Mouse (Mus musculus): ENCODE data around the gene Rpp40.

Gene Rpp40

DNA sequence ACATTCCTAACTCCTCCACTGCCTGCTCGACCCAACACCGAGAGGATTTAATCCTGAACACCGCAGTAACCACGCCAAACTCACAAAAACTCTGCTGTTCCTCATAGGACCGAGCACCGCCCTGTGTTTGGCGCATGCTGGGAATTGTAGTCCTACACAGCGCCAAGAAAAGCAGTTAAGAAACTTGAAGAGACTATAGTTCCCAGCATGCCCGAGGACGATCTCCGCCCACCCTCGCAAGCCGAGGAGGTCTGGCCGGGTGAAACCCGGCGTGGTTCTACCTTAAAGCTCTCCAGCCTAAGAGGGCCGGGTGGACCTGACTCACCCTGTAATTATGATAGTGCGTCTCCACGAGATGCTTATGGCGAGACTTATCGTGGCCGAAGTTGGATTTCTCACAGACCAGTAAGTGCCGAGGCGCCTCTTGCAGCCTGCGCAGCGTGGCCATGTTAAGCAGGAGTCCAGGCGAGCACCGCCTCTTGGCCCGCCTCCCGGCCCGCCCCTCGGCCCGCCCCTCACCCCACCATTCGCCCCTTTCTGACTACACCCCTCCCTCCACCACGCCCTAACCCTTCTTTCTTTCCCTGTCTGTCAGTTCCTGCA lies at the start of gene Rpp40:
Gene Rpp40 (minus strand): TSS at position 481 of the 603 bp plus-strand sequence.
- peak; percentile 91 for DNase-seq (ENCODE audit: low spot score)

- no peak for DNase-seq (ENCODE audit: low spot score)
These were observed 43.8 kb upstream of the Rpp40 start for GRCm38 (mm10) chr13:35949814-35950455.

GRCm38 (mm10) chr13:35947354-35948000 lies 41.3 kb upstream of the Rpp40 start:
- DNase-seq (ENCODE audit: low spot score): peak; percentile 68

DNA sequence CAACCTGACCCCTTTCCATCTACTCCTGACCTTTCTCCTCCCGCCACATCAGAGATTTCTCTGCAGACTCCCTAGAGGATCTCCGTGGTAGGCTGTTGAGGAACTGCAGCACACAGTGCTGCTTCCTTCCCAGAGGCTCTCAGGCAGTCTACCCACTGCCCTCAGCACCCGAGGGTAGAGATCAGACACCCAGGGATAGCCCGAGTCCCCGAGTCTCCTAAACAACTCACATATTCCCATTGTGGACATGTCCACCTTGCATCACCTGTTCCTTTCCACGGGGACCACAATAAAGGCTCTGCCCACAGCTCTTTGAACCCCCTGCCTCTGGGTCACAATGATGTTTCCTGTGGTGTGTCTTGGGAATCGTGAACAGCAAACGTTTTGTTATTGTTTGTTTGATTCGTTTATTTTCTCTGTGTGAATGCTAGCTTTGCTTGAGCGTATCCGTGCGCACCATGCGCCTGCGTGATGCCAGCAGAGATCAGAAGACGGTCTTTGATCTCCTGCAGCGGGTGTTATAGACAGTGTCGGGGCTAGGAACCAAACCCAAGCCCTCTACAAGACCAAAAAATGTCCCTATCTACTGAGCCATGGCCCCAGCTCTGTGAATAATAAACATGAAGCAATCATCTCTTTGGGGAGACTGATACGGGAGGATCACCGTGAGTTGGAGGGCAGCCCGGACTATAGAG lies 40.6 kb upstream of the Rpp40 start:
- no peak for DNase-seq (ENCODE audit: low spot score)

GRCm38 (mm10) chr13:35940934-35941333 lies 34.8 kb upstream of the Rpp40 start:
- DNase-seq (ENCODE audit: low spot score): no peak

DNA sequence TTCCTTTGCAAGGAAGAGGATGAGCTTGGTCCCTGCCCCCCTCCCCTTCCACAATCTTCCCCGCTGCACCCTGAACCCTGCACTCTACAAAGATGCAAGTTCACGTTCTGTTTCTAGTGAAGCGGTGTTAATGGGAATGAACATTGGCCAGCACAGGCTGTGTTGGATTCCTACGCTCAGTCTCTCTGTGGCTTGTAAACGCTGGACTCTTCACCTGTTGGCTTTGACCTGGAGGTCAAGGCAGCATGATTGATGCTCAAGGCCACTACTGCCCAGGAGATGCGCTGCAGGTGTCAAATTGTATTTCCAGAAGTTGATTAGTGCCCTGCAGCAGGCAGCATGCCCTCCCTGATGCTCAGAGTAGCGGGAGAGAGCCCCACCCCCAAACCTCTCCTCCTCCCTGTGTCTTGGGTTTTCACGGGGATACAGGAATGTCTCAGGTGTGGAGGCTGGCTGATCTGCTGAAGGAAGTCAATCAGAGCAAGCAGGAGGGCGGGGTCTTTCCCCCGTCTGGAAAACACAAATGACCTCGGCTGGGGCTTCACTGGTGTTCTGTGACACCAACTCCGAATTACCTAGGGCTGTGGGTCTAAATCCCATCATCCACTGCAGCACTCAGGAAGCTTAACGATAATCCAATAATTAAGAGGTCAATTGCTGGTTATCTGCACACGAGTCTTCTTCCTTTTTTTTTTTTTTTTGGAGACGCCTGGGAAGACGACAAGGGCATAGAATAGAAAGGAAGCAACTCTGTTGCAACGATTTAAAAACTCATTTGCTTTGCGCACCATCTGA lies 33.9 kb upstream of the Rpp40 start:
- no peak for DNase-seq (ENCODE audit: low spot score)

DNA sequence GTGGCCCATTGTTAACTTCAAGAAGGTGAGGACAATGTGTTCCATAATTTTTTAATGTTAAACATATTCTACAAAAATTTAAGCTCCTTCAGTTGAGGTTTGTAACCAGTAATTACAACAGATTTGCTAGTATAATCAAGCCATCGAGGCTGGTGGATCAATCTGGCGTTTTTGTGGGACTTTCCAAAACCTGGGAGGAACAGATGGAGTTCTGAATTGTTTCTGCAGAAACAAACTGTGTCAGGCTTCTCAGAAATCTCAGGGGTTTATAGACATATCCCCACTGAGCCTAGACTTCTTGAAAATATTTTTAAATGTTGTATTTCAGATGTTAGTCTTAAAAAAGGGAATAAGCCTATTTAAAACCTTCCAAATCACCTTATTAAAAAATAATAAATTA lies 31.8 kb upstream of the Rpp40 start:
- DNase-seq (ENCODE audit: low spot score): no peak

DNA sequence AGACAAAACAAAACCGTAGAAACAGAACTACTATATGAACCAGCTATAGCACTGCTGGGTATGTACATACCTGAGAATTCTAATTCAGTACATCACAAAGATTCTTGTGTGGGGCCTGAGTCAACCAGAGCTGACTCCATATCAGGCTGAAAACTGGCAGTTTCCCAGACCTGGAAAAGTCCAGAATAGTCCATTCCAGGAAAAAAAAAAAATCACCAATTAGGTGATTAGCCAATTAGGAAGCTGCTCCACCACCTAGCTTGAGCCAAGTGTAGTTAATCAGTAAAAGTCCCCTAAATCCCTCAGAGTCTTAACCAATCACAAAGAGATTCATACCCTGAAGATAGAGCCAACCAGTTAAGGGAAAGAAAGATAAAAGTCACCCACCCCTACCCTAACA lies 5.3 kb upstream of the Rpp40 start:
- DNase-seq (ENCODE audit: low spot score): no peak

DNA sequence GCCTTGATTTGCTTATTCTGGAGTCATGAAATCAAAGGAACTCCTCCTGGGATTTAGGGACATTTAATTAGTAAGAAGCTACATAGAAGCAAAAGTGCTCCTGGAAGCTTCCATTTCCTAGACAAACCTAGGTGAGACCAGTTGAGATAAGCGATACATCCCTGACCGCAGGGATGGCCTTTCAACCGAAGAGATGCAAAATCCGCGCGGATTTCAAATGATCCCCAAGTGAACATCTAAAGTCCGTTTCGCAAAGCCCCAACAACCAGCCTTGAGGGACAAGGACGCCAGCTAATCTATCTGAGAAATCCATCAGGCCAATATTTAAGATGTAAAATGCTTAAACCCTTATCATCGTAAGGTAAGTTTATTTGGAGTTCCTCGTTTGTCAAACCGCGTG lies 781 bp downstream of the Rpp40 start:
- DNase-seq (ENCODE audit: low spot score): no peak

DNA sequence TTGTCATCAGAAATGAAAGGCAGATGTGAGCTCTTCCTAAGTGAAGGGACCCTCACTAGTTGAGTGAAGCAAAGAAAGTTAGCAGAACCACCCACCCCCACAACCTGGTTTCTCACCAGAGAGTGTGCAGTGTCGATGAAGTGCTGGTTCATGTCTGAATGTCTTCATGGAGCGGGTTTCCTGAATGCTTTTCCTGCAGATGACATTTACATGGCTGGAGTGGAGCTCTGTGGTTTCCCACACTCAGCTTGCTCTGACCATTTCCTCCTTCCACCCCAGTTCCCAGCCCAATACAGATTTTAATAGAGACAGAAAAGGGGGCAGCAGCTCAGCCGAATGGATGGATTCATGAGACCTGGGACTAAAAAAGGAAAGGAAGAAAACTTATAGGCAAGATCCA lies 13.3 kb downstream of the Rpp40 start:
- DNase-seq (ENCODE audit: low spot score): no peak

GRCm38 (mm10) chr13:35886121-35886725 lies 19.9 kb downstream of the Rpp40 start:
- peak; percentile 82 for DNase-seq (ENCODE audit: low spot score)

GRCm38 (mm10) chr13:35880555-35881046 lies 25.6 kb downstream of the Rpp40 start:
- DNase-seq (ENCODE audit: low spot score): no peak

DNA sequence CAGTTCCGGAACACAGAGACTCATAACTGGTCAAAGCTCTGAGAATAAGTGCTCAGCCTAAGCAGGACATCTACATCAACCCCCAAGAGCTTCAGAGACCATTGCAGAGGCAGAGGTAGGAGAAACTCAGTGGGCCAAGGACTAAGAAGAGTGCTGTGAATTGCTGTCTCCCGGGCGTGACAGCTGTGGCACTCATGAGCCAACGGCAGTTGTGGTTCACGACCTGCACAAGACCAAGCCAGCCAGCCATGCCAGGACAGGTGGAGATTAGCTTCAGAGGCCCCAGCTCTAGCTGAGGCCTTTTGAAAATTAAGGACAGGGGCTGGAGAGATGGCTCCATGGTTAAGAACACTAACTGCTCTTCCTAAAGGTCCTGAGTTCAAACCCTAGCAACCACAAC lies 26.6 kb downstream of the Rpp40 start:
- DNase-seq (ENCODE audit: low spot score): no peak

- DNase-seq (ENCODE audit: low spot score): peak; percentile 35
These were observed 27.1 kb downstream of the Rpp40 start for GRCm38 (mm10) chr13:35879068-35879467.

GRCm38 (mm10) chr13:35878282-35878681 lies 27.9 kb downstream of the Rpp40 start:
- DNase-seq (ENCODE audit: low spot score): peak; percentile 10

GRCm38 (mm10) chr13:35875396-35875795 lies 30.8 kb downstream of the Rpp40 start:
- DNase-seq (ENCODE audit: low spot score): no peak

DNA sequence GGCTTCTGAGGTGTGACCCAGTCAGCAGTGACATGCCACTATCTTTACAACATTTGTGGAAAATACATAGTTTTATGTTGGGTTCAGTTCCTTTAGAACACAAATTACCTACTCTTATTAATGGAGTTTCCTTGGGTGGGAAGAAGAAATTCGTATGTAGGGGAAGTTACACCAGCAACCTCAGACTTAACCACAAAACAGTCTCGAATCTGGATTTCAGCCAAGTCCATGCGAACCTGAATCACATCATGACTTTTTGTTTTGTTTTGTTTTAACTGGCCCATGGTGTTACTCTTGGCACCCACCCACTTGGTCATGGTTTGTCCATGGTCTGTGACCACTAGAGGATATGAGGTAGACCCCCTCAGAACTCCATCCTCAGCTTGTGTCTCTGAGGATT lies 35.1 kb downstream of the Rpp40 start:
- DNase-seq (ENCODE audit: low spot score): no peak

DNA sequence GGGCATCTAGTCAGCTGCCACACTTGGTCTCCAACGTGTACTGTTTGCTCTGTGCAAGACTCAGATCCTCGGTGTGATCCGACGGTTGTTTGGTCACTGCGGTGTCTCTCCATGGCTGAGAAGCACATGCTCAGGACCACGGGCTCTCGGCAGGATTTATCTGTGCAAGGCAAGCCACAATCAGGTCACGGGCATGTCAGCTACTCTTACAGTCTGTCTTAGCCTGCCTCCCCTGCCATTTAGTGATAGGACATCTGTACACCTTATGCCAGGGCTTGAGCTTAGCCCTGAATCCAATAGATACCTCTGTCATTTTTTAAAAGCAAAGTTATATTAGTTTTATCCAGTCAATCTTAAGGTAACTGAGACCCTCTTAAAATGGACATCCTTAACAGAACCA lies 35.5 kb downstream of the Rpp40 start:
- DNase-seq (ENCODE audit: low spot score): no peak

GRCm38 (mm10) chr13:35860916-35861315 lies 45.2 kb downstream of the Rpp40 start:
- no peak for DNase-seq (ENCODE audit: low spot score)

- DNase-seq (ENCODE audit: low spot score): no peak
These were observed 48.7 kb downstream of the Rpp40 start for GRCm38 (mm10) chr13:35857486-35857885.

DNA sequence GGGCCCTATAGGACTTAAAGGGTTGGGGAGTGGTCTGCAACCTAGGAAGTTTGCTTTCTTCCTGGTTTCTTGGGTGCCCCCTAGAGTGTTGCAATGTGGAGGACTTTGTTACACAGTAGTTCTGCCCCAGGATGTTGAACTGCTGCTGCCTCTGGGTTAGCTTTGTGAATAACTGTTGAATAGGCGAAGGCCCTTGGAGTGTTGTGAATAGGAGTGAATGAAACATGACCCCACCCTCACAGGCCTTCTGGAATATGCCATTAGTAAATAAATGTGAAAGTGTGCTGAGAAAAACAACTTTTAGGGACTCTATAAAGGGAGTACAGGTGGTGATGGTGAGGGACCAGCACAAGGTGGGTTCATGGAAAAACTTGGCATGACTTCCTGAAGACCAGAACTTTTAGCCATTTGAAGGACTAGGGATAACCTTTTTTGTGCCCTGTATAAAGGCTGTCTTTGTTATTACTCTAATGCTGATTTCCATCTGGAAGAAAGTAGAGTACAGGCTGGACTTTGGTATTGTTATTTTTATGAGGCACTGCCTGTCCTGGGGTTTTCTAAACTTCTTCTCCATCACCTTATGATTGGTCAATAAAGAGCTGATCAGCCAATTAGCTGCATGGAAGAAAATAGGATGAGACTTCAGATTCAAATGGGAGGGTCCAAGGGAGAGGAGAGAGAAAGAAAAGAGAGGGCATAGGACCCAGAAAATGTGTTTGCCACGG lies 53.1 kb downstream of the Rpp40 start:
- no peak for DNase-seq (ENCODE audit: low spot score)

Measured in testis, postnatal 14 days (tissue).